Mouse (Mus musculus): ENCODE measurements around the gene Pycr1. TPM values are rescaled to one million over a fixed set of nuclear protein-coding genes. Genes with fewer than 3 reads are reported as not detected.

Gene Pycr1
- polyA plus RNA-seq, 1 experiment from 2014 or later: 33.8 TPM

DNA sequence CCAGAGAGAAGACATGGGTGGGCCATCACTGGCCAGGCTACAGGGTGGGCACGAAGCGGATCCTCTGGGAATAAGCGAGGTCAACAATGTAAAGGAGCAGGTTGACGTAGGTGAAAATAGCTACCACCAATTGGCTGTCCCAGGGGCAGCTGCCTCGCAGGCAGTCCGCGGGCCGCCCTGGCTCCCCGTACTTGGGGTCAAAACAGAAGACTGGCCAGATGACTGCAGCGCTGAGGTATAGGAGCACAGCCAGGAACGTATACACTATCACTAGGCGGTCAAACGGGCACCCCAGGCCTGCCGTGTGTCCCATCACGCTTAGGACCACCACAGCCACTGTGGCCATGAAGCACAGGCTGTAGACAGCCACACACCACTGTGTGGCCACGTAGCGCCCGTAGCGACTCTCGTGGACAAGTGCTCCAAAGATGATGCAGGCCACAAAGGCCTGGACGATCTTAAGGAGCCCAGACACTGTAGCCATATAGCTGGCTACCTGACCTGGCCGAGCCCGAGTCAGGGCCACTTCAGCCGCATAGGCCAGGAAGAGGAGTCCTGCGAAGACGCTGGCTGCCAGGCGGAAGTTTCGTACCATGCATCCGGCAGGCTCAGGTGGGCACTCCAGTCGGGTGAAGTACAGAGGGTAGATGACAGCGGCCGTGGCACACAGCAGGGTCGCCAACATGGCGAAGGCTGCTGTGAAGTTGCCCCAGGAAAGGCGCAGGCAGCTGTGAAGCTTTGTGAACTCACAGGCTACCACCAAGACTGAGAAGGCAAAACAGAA, 3.7 kb upstream of the Pycr1 start:
- Histone ChIP-seq H3K9ac (ENCODE audit: low read length) (no peak overlapping the region), H3K27ac (ENCODE audit: low read depth, low read length) (no peak overlapping the region), H3K27me3 (ENCODE audit: control insufficient read depth, insufficient read depth, low read length) (no peaks in the 10 kb centered on the region), H3K4me3 (ENCODE audit: low read depth, low read length) (no peak overlapping the region), H3K4me2 (ENCODE audit: low read depth) (no peak overlapping the region; the same call in 1 of the 2 replicates), H3K36me3 (ENCODE audit: control insufficient read depth, insufficient read depth, low read length) (no peaks in the 10 kb centered on the region; the same call in 1 of the 2 replicates), H3K4me1 (ENCODE audit: control insufficient read depth, insufficient read depth, low read length) (peaks cover 15% of the 10 kb centered on the region), H3K9me3 (ENCODE audit: control insufficient read depth, low read length) (no peaks in the 10 kb centered on the region)
- DNase-seq (ENCODE audit: low spot score): no peak
- WGBS: 80% methylated on average over 35 of the region's 35 CpGs
- ATAC-seq (ENCODE audit: insufficient read depth, low FRiP score, low TSS enrichment): no peak

DNA sequence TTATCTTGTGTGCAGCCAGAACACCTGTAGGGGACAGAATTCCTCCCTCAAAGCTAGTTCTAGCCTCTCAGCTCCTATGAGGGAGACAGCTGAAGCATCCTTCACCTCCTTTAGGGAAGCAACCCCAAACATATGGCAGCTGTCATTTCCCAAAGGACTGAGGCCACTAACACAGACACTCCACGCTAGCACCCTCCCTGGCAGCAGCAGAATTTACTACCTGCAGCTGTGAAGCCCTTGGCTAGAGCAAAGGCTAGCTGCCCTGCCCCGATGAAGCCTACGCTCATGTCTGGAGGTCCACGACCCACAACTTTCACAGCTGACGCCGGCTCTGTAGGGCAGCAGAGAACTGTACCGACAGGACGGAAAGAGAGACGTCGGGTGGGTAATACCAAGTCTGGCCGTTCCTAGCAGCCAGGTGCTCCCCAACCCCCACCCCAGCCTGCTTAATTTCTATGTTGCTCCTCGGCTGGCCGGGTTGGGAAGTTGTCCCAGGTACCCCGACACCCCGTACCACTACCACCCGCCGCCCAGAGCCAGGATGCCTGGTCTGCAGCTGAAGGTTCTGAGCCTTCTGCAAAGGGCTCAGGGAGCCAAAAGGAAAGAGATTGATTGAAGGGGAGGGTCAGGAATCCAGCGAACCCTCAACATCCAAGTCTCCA, 499 bp downstream of the Pycr1 start:
- H3K27ac ChIP-seq (ENCODE audit: low read depth, low read length): no peak overlapping the region

DNA sequence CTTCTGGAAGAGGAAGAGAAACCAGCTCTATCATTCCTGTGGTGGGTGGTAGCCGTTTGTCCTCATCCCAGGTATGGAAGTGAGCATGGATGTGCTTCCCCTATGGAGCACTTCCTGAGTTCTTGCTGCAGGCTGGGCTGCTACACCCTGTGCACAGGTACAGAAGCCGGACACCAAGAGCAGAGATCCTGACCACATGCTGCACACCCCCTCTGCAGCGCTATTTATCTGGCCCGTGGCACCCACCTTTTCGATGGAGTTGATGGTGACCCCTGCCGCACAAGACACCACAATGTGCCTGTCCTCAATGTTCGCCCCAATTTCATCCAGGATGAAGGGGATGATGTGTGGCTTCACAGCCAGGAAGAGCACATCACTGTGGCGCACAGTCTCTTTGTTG, 1.7 kb downstream of the Pycr1 start:
- Histone ChIP-seq H3K4me2 (ENCODE audit: low read depth) (no peak overlapping the region), H3K9ac (ENCODE audit: low read length) (no peak overlapping the region), H3K4me3 (ENCODE audit: low read depth, low read length) (no peak overlapping the region), H3K27me3 (ENCODE audit: control insufficient read depth, insufficient read depth, low read length) (no peaks in the 10 kb centered on the region), H3K9me3 (ENCODE audit: control insufficient read depth, low read length) (no peaks in the 10 kb centered on the region), H3K36me3 (ENCODE audit: control insufficient read depth, insufficient read depth, low read length) (no peaks in the 10 kb centered on the region; the same call in 1 of the 2 replicates), H3K27ac (ENCODE audit: low read depth, low read length) (no peak overlapping the region), H3K4me1 (ENCODE audit: control insufficient read depth, insufficient read depth, low read length) (peaks cover 10% of the 10 kb centered on the region)
- DNase-seq (ENCODE audit: low spot score) (no peak), ATAC-seq (ENCODE audit: insufficient read depth, low FRiP score, low TSS enrichment) (no peak)
- WGBS: 78% methylated on average over 8 of the region's 8 CpGs

More for the DNA sequence above, 499 bp downstream of the Pycr1 start:
- H3K9me3 ChIP-seq (ENCODE audit: control insufficient read depth, low read length): no peaks in the 10 kb centered on the region
- peak overlapping the region; percentile 46 for H3K4me3 ChIP-seq (ENCODE audit: low read depth, low read length)
- WGBS: 3% methylated on average over 18 of the region's 18 CpGs
- peak; percentile 39 for ATAC-seq (ENCODE audit: insufficient read depth, low FRiP score, low TSS enrichment)
- peaks cover 13% of the 10 kb centered on the region for H3K4me1 ChIP-seq (ENCODE audit: control insufficient read depth, insufficient read depth, low read length)
- H3K9ac ChIP-seq (ENCODE audit: low read length): peak overlapping the region; percentile 68
- peak overlapping the region; percentile 84 for H3K4me2 ChIP-seq (ENCODE audit: low read depth)
- no peak for DNase-seq (ENCODE audit: low spot score)
- H3K36me3 ChIP-seq (ENCODE audit: control insufficient read depth, insufficient read depth, low read length): no peaks in the 10 kb centered on the region; the same call in 1 of the 2 replicates
- no peaks in the 10 kb centered on the region for H3K27me3 ChIP-seq (ENCODE audit: control insufficient read depth, insufficient read depth, low read length)

DNA sequence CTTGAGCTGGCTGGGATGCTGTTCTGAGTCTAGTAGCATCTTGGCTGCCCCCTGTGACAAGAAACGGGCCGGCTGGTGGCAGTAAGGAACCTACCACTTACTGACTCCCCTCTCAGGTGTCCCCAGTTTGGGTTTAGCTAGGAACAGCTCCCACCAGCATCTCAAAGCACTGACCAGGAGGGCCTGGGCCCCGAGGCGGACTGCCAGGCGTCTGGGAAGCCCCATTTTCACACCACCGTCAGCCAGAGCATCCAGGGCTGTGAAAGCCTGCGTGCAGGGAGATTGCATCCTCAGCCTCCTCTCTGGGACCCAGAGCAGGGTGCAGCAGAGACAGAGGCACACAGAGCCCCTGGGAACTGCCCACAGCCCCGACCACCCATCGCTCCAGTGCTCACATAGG, 2.3 kb downstream of the Pycr1 start:
- whole genome bisulfite sequencing: 60% methylated on average over 9 of the region's 9 CpGs

DNA sequence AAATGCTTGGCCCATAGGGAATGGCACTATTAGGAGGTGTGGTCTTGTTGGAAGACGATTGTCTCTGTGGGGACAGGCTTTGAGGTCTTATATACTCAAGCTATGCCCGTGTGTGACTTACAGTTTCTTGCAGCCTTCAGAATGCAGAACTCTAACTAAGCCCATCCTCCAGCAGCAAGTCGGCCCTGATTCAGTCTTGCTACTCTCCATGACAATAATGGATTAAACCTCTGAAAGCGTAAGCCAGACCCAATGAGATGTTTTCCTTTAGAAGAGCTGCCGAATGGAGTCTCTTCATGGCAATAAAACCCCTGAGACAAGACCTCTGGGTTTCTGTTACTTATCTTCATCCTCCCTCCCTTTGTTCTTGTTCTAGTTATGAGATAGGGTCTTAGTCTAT, 8.8 kb downstream of the Pycr1 start:
- Histone ChIP-seq H3K27me3 (ENCODE audit: control insufficient read depth, insufficient read depth, low read length) (no peaks in the 10 kb centered on the region), H3K4me2 (ENCODE audit: low read depth) (no peak overlapping the region), H3K9ac (ENCODE audit: low read length) (no peak overlapping the region), H3K36me3 (ENCODE audit: control insufficient read depth, insufficient read depth, low read length) (no peaks in the 10 kb centered on the region), H3K4me1 (ENCODE audit: control insufficient read depth, insufficient read depth, low read length) (peaks cover 13% of the 10 kb centered on the region), H3K27ac (ENCODE audit: low read depth, low read length) (no peak overlapping the region), H3K4me3 (ENCODE audit: low read depth, low read length) (no peak overlapping the region), H3K9me3 (ENCODE audit: control insufficient read depth, low read length) (no peaks in the 10 kb centered on the region)
- 87% methylated on average over 5 of the region's 5 CpGs for WGBS
- DNase-seq (ENCODE audit: low spot score) (no peak), ATAC-seq (ENCODE audit: insufficient read depth, low FRiP score, low TSS enrichment) (no peak)

More for the DNA sequence above, 2.3 kb downstream of the Pycr1 start:
- H3K27me3 ChIP-seq (ENCODE audit: control insufficient read depth, insufficient read depth, low read length): no peaks in the 10 kb centered on the region
- no peaks in the 10 kb centered on the region; the same call in 1 of the 2 replicates for H3K36me3 ChIP-seq (ENCODE audit: control insufficient read depth, insufficient read depth, low read length)
- ATAC-seq (ENCODE audit: insufficient read depth, low FRiP score, low TSS enrichment): no peak
- peaks cover 10% of the 10 kb centered on the region for H3K4me1 ChIP-seq (ENCODE audit: control insufficient read depth, insufficient read depth, low read length)
- H3K9ac ChIP-seq (ENCODE audit: low read length): peak overlapping the region; percentile 22; the same call in 1 of the 2 replicates
- H3K9me3 ChIP-seq (ENCODE audit: control insufficient read depth, low read length): no peaks in the 10 kb centered on the region
- H3K4me3 ChIP-seq (ENCODE audit: low read depth, low read length): no peak overlapping the region
- DNase-seq (ENCODE audit: low spot score): no peak
- no peak overlapping the region for H3K27ac ChIP-seq (ENCODE audit: low read depth, low read length)
- H3K4me2 ChIP-seq (ENCODE audit: low read depth): no peak overlapping the region

DNA sequence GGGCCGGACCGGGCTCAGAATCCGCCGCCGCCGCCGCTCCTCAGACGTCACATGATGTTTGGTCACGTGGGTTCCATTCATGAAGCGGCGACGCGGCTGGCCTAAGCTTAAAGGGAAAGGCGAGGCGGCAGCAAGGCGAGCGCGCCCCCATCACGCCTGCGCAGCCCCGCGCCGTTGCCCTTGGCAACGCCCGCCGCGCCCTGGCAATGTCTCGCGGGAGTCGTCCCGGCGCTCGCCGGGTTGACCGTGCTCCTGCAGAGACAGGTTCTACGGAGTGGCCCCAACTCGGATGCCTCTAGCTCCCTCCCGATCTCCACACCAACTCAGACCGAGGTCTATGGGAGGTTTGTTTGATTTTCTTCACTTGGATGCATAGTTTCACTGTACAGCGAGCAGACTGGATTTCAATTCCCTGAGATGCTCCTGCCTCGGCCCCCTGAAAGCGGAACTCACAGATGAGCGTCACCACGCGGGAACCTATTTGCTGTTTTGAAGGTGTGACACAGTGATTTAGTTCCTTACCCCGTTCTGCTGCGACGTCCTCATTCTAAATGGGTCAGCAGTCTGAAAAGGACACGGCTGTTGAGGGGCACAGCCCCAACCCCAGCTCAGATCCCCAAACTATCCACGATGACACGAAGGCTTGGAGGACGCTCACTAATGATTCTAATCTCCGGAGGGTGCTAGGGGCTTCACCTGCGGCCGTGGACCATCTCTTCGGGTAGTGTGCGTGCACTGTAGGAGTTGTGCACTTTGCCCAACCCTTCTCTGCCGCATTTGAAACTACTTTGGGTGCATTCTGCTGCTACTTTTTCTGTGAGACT, 9.8 kb downstream of the Pycr1 start, which contains the start of gene Mafg:
Gene Mafg, minus strand, starts transcription at position 81 of the 824 bp plus-strand sequence.
- peaks cover 5% of the 10 kb centered on the region for H3K36me3 ChIP-seq (ENCODE audit: control insufficient read depth, insufficient read depth, low read length)
- H3K4me3 ChIP-seq (ENCODE audit: low read depth, low read length): peak within 1 kb of the TSS; percentile 96
- ATAC-seq (ENCODE audit: insufficient read depth, low FRiP score, low TSS enrichment) (peak; percentile 87), DNase-seq (ENCODE audit: low spot score) (peak; percentile 97)
- peak within 1 kb of the TSS; percentile 89 for H3K9ac ChIP-seq (ENCODE audit: low read length)
- peak within 1 kb of the TSS; percentile 96 for H3K4me2 ChIP-seq (ENCODE audit: low read depth)
- no peaks in the 10 kb centered on the region for H3K9me3 ChIP-seq (ENCODE audit: control insufficient read depth, low read length)
- 11% methylated on average over 56 of the region's 58 CpGs for WGBS
- H3K27me3 ChIP-seq (ENCODE audit: control insufficient read depth, insufficient read depth, low read length): no peaks in the 10 kb centered on the region
- H3K4me1 ChIP-seq (ENCODE audit: control insufficient read depth, insufficient read depth, low read length): peaks cover 14% of the 10 kb centered on the region
- H3K27ac ChIP-seq (ENCODE audit: low read depth, low read length): peak within 1 kb of the TSS; percentile 88

DNA sequence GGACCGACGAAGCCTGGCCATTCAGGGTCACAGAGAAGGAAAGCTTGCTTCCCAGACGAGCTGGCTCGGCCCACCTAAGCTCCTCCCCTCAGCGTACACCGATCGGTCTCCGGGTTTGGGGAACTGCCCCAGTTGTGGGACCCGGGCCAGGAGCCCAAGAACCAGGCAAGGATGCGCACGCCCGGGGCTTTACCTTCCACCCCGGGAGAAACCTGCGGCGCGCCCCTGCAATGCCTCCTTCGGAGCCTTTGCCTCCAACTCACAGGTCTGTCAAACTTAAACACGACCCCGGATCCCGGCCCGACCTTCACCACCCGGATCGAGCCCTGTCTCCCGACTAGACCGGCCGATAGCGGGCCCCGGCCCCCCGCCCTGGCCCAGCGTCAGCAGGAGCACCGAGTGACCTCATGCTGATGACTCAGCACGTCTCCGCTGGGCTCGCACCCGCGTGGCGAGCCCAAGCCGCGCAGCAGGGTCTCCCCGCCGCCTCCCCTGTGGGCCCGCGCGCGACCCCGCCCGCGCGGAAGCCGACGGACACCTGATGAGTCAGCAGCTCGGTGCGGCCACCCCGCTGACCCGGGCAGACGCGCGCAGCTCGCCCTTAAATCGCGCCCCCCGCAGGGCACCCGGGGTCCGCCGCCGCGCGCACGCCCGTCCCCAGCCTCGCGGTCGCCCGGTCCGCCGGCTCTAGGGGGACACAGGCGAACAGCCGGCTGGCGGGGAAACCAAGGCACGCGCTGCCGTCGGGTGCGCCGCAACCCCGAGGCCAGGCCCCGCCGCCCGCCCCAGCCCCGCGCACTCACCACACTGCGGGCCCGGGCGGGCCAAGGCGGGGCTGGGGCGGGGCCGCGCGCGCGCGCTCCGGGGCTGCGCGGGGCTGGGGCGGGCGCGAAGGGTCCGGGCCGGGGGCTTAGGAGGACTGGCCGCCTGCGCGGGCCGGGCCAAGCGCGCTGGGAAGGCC, 10.7 kb downstream of the Pycr1 start:
- Histone ChIP-seq H3K36me3 (ENCODE audit: control insufficient read depth, insufficient read depth, low read length) (peaks cover 8% of the 10 kb centered on the region), H3K27ac (ENCODE audit: low read depth, low read length) (peak overlapping the region; percentile 88), H3K9me3 (ENCODE audit: control insufficient read depth, low read length) (no peaks in the 10 kb centered on the region), H3K9ac (ENCODE audit: low read length) (peak overlapping the region; percentile 89), H3K27me3 (ENCODE audit: control insufficient read depth, insufficient read depth, low read length) (no peaks in the 10 kb centered on the region), H3K4me2 (ENCODE audit: low read depth) (peak overlapping the region; percentile 96), H3K4me1 (ENCODE audit: control insufficient read depth, insufficient read depth, low read length) (peaks cover 14% of the 10 kb centered on the region), H3K4me3 (ENCODE audit: low read depth, low read length) (peak overlapping the region; percentile 96)
- DNase-seq (ENCODE audit: low spot score) (peak; percentile 72), ATAC-seq (ENCODE audit: insufficient read depth, low FRiP score, low TSS enrichment) (peak; percentile 78)
- whole genome bisulfite sequencing: under 1% methylated on average over 74 of the region's 116 CpGs

Measured in neural tube, embryonic 11.5 days (tissue).